Mouse (Mus musculus): ENCODE data around the gene Scimp.

Scimp gene

DNA sequence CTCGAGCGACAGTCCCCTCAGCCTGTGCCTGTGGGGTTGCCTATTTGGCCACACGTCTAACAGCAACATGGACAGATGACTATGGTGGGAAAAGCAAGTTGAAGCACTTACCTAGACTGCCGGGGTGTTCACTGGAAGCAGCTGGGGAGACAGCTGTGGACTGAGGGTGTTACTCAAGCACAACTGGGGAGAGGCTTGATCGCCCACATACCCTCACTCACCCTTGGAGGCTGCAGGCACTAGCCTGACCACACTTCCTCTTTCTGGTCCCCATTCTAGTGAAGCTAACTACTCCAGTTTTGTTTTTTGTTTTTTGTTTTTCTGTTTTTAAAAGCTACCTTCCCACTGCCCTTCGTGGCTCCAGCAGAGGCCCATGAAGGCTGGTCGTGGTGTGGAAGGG lies at the start of gene Scimp:
Gene Scimp, minus strand, starts transcription at position 222 of the 400 bp plus-strand sequence.
- no peak for DNase-seq

DNA sequence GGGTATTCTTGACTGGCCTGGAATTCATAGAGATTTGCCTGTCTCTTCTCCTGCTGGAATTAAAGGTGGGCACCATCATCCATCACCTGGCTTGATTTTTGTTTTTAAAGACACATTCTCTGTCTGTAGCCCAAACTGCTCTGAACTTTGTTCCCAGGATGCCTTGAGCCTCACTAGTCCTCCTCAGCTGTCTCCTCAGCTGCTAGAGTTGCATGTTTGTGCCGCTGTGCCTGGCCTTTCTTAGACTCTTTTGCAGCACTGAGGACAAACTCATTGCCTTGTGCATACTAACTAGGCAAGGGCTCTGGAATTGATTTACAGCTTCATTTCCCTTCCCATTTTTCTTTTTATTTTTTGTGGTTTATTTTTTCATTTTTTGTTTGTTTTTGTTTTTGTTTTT lies 48.0 kb upstream of the Scimp start:
- no peak for DNase-seq

DNA sequence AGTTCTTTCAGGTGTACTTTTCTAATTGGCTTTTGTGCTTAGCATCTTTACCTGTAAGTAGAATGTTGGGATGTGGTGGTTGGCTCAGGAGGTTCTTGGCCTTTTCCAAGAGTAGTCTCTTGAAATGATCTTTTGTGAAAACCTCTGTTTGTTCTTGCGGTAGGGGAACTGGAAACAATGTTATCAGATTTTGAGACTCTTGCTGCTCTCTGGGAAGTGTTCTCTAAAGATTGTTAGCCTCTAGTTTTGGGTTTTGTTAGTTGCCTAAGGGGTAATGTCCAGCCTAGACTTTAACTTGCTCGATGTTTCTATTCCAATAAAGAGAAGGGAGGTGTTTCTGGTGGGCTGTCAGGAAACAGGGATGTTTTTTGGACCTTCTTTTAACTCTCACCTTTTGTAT lies 33.6 kb upstream of the Scimp start:
- no peak for DNase-seq

DNA sequence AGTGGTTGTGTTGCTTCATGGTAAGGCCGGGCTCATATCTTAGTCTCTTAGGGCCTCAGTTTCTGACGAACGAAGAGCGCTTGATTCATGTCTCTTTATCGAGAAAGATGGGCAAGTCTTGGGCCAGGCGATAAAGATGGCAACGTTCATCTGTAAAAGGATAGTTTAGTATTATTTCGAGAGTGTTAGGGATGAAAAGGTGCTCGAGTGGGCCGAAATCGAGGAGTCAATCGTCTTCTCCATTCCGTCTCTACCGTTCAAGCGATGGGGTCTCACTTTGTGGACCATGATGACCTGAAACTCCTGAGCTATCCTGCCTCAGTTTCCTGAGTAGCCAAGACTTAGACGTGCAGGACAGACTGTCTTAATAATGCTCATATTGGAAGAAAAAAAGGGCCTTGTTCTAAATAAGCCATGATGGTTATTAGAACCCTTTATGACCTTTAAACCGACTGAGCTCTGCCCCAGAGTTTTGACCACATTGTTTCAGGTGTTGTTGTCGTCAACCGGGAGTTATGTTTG lies 33.1 kb upstream of the Scimp start:
- DNase-seq: no peak

DNA sequence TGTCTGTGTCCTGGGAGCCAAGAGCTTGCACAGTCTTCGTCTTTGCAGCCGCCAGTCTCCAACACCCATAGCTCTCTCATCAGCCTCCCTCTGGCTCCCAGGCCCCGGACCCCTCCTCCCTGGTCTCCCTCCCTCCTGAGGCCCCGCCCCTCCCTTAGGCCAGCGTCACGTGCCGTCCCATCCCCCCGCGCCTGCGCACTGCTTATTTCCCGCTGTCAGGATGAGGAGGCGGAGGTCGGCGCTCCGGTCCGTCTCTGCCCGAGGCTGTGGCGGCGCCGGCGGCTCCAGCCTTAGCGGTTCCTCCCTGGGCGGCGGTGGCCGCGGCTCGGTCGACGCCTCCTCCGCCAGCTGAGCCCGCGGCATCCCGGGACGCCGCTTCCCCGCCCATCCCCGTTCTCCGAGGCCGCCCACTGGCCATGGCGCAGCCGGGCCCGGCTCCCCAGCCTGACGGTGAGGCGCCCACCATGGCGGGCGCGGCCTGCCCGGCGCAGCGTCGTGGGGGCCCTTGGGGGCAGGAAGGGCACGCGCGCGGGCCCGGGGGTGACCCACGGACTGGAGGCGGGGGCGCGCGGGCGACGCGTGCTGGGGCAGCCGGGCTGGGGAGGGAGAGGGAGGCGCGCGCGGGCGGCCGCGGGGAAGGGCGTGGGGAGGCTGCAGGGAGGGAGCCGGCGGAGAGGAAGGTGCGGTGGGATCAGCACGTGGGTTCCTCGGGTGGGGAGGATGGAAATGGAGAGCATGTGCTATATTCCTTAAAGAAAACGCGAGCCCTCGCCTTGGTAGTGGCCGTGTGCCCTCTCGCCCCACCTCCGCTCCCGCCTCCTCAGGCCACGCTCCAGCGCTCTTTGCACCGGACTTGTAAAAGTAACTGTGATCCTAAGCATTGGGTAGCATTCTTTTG lies 32.4 kb upstream of the Scimp start, which contains the start of gene Rabep1:
Gene Rabep1, plus strand, starts transcription at position 220 of the 898 bp plus-strand sequence.
- DNase-seq: peak; percentile 97

DNA sequence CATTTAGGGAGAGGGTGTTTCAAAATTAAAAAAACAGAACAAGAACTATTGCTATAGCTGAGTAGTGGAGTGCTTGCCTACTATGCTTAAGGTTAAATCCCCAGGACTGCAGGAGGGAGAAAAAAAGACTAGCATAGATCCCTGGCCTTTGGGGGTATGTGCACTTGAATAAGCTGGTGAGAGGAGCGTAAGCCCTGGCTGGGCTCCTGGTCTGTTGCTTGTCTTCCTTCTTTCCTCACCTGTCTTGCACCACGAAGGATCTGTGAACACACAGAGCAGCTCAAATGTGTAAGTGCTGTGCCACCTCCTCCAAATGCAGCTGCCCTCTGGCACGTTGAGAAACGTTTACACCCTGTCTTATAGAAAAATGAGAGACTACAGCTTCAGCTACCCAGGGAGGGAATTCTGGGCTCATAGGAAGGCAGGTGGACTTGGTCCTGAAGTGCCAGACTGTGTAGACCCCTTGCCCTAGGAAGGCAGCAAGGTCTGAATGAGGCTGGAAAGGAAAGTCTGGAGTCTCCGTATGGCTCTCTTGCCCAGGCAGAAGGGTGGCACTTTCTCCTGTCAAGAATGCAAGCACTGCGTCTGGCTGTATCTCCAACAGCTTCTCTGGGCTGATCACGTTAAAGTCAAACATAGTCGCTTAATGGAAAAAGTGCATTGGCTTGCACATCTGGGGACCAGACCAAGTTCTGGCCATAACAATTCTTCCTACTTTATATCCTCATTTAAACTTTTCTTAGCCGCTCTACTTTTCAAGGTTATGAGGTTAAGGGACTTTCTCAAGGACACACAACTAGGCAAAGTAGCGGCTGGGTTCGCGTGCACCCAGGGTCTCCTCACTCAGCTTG lies 31.5 kb upstream of the Scimp start:
- no peak for DNase-seq

DNA sequence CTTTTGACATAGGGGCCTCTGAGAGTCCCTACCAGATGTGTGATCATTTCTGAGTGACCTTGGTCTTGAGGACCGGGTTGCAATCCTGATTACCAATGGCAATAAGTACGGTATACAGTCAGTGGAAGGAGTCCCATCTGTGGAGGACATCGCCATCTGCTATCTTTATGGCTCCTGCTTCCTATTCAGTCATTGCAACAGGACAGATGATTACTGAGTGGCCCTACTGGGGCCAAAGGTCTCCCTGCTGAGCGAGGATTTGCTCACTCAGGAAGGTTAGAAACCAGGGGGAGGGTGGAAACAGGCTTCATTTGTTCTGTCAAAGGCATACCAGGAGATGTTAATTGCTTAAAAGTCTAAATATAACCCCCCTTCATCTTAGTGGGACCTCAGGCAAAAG lies 30.6 kb upstream of the Scimp start:
- peak; percentile 12 for DNase-seq

DNA sequence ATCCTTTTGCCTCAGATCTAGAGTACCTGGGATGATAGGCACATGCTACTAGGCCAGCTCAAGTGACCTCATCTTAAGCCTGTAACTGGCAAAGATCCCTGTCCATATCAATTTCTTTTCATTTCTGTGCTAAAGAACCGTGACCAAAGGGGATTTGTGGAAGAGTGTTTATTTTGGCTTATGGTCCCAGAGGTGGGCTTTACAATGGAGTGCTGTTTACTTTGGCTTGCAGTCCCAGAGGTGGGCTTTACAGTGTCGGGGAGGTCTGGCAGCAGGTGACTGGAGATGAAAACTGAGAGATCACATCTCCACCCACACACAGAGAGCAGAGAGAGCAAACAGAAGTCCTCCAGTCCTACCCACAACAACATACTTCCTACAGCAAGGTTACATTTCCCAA lies 26.2 kb upstream of the Scimp start:
- DNase-seq: no peak

DNA sequence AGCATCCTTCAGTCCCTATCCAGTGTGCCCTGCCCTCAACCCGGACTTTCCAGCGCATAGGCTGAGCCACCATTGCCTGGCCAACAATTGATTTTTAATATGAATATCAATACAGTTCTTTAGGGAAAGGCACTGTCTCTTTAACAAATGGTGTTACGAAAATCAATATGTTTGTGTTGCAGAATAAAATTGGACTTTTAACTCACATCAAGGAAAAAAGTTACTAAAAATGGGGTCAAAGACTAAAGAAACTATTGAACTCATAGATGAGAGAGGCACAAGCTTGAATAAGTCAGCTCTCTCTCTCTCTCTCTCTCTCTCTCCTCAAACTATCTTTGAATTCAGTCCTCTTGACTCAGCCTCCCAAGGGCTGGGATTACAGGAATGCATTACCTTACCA lies 24.6 kb upstream of the Scimp start:
- no peak for DNase-seq

DNA sequence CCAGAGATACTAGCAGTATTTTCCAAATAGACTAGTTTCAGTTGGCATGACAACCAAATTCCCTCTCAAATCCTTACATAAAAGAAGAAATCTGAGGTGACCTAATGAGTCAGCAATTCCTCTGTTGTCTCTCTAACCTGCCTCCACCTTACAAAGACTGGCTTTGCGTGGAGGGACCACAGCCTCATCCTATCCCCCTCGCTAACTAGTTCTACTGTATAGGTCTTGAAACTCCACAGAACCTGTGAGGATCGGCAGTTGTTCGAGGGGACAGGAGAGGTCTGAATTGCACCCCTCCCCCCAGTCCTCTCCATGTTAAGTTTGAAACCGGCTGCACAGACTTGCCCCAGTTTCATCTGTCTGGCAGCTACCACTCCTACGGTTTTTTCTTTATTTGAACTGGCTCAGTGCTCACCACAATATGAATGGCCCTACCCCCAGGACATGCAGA lies 23.0 kb upstream of the Scimp start:
- no peak for DNase-seq

DNA sequence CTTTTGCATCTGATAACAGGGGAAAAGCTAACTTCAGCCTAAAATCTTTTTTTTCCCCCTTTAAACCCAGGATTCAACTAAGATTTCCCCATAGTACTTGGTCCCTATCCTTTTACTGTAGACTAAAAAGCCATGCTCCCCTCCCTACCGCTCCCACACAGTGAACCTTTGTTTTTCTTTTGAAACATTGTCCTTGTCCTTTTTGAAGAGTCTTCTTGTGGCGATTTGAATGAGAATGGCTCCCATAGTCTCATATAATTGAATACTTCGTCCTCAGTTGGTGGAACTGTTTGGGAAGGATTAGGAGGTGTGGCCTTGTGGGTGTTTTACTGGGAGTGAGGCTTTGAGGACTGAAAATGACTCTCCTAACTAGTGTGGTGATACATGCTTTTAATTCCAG lies 21.4 kb upstream of the Scimp start:
- no peak for DNase-seq

DNA sequence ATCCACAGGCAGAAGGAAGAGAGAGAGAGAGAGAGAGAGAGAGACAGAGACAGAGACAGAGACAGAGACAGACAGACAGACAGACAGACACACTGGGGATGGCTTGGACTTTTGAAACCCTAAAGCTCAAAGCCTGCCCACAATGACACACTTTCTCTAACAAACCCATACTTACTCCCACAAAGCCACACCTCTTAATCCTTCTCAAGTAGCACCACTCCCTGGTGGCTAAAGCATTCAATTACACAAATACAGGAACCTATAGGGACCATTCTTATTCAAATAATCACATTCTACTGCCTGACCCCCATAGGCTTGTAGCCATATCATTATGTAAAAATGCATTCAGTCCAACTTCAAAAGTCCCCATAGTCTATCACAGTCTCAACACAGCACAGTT lies 21.0 kb upstream of the Scimp start:
- DNase-seq: no peak

DNA sequence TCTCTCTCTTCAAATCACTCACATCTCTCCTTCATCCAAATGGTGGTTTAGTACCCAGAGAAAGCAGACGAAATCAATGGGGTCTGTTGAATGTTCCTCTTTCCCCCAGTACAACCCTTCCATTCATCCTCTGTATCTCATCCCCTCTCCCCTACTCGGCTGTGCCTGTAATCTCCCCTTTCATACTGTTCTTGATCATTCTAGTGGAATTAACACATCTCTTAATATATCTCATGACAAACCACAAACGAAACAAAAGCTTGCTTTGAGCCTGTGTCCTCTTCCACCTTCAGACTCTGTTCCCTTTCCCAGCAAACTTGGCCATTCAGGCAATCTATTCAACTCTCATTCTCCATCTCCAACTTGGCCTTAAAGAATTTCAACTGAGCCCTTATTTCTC lies 18.8 kb upstream of the Scimp start:
- DNase-seq: no peak

DNA sequence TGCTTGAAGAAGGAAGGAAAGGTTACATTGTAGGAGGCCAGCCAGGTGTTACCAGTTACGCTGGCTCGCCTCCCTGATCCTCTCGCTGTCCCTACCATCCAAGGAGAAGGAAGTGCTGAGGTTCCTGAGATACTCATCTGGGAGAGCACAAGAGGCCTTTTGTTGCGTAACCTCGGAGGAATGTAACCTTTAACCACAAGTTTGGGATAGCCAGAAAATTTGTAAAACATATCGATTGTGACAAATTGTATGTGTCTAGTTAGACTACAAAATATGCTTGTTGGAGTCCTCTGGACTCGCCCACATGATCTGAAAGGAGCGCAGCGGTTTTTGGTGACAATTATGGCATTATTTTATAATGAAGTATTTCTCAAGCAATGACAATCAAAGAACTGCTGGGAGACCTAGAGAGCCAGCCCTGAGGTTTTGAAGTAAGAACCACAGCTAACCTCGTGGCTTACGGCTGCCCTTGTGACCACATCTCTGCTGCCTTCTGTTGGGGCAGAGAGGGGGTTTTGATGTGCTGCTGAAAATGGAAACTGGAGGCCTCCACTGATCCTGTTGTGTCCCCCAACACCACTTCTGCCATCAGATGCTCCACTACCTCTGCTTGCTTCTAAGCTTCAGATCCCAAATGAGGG lies 16.7 kb upstream of the Scimp start:
- DNase-seq: no peak

DNA sequence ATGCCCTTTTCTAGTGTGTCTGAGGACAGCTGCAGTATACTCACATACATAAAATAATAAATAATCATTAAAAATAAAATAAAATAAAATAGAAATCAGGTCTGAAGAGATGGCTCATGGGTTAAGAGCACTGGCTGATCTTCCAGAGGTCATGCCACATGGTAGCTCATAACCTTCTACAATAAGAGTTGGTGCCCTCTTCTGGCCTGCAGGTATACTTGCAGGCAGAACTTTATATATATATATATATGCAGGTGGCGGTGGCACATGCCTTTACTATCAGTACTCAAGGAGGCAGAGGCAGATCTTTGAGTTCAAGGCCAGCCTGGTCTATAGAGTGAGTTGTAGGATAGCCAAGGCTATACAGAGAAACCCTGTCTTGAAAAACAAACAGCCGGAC lies 13.8 kb upstream of the Scimp start:
- DNase-seq: no peak

DNA sequence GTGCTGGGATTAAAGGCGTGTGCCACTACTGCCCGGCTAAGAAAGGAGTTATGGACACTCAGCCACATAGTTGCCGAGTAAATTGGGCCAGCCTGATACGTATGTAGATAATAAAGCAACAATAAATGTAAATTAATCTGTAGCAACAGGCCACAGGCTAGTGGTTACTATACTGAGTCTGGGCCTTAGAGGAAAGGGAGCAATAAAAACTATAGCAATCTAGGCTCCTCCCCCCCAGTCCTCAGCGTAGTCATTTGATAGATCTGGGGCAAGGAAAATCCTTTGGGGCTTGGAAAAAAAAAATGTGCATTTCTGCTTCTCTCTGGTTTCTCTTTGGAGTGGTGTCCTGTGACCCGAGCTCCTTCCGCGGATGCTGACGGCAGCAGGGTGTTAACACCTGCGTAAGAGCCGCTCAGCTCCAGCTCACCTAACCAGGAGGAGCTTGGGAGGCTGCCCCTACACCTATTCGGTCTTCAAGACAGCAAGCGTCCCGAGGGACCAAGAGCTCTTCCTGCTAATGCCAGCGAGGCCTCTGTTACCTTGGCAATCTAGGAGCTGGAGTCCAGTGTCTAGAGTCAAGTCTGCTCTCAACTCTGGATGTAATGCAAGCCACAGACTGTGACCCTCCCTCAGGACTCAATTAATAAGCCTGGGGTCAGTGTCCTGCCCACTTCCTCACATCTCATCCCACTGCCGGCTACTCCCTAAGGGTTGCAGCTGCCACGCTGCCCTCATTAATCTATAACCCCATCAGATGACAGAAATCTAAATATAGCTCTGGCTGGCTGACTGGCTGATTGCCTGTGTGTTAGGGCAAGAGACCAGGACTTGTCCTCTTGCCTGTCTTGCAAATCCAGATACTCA lies 9.6 kb upstream of the Scimp start:
- DNase-seq: peak; percentile 9

DNA sequence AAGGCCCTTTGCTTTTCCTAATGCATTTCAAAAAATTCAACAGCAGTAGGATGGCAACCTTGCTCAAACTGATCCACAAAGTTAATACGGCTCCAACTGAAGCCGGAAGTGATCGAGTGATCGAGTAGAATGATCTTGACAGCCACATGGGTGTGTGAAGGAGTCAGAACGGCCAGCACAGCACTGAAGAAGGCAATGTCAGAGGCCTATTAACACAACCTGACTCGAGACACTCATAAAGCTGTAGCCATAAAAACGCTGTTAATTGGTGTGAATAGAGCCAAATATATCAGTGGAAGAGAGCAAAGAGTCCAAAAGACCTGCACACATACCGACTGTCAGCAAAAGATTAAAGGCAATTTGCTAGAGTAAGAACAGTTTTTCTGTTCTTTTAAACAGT lies 7.7 kb upstream of the Scimp start:
- no peak for DNase-seq

DNA sequence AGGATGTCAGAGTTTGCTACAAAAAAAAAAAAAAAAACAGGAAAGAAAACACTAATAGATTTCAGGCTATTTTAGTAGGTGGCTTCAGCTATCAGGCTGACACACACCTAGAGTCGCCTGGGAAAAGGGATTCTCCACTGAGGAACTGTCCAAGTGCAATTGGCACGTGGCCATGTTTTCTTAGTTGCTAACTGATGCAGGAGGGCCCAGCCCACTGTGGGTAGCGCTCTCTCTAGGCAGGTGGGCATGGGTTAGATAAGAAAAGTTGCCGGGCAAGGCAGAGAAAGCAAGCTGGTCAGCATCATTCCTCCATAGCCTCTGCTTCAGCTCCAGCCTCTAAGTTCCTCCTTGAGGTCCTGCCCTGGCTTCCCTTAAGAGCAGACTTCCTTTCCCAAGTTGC lies 4.4 kb upstream of the Scimp start:
- no peak for DNase-seq

DNA sequence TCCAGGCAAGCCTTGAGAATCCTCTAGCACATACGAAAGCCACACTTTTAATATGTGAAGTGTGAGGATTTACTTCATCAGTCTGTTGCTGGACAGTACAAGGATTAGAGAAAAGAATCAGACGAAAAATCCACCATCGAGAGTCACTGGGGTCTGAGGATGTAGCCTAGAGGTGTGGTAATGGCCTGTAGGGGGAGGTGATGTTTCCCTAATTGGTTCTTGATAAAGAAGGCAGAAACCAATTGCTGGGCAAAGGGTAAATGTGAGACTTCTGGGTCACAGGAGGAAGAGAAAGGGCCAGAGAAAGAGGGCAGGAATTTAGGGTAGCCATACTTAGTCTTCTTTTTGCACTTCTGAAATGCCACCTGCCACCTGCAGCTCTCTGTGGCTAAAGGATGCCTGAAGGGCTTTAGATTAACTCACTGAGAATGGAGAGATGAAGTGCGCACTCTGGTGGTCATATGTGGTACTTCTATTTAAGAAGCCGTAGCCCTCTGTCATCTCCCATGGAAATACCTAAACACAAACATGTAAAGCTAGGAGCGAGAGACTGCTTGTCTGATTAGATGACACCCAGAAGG lies 3.2 kb upstream of the Scimp start:
- DNase-seq: peak; percentile 33

DNA sequence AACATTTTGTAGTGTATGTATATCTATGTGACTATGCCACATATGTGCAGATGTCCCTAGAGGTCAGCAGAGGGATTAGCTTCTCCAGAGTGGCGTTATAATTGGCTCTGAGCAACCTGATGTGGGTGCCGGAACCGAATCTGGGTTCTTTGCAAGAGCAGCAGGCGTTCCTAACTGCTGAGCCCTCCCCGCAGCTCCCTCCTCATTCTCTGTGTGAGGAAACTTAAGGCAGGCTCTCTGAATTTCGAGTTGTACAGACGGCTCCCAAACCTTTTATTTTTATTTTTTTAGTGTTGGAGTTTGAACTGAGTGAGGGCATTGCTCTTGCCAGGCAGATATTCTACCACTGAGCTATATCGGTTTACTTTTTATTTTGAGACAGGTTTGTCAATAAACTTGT lies 2.7 kb upstream of the Scimp start:
- DNase-seq: no peak

DNA sequence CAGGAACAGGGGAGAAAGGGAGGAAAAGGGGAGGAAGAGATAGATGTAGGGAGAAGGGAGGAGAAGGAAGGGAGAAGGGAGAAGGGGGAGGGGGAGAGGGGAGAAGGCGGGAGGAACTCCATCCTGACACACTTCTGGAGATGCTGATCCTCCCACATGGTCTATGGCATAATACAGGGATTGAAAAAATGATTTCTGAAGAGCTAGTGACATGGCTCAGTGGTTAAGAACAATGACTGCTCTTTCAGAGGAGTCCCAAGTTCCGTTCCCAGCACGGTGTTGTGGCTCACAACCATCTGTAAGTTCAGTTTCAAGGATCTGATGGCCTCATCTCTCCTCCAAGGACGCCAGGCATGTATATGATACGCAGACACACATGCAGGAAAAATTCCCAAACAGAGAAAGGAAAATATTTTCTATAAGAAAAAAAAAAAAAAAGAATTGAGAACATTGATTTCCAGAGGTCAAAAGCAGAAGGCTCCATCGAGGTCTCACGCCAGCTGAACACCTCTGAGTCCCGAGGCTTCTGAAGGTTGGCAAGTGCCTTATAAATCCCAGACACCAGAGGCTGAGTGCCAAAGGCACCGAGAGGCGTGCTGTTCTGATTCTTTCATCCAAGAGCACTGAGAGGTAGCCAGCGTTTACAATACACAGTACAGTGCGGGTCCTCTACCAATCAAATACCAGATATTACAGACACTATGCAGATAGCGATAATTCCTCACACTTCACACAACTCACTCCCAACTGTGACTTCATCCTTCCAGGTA lies 730 bp downstream of the Scimp start:
- DNase-seq: no peak

Data from liver (tissue).